Mouse (Mus musculus) thymus, postnatal 36 days (tissue): Measurements from ENCODE around the gene Olfr635.
"Not testable (repeated sequence)": the region's sequence is repeated elsewhere in the genome, so short reads cannot be mapped to it uniquely, and the experiment has no call there.

Source experiments
- DNase-seq, 2 experiments: peaks; one replicate each; pipeline ENCODE4 v3.0.0; 2022; ENCODE audit warnings: mixed read lengths in 2 of 2

Gene Olfr635

DNA sequence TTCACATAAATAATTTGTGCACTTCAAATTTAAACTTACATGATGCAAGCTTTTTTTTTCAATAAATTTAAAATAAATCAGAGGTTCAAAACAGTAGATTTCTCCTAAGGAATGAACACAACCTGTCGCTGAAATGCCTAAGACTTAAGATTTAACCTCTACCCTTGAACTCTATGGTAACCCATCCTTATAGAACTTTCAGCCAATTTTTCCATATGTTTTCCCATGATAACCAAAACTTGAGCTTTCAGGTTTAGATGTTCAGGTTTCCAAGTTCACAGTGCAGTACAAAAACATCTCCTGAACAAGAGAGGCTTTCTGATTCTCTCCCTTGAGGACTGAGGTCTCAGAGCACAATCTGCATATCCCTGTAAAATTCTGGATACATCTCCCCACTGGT is at the start of gene Olfr635:
Olfr635 (plus strand) TSS at position 301 of the 400 bp plus-strand sequence.
- DNase-seq, result no peak

DNA sequence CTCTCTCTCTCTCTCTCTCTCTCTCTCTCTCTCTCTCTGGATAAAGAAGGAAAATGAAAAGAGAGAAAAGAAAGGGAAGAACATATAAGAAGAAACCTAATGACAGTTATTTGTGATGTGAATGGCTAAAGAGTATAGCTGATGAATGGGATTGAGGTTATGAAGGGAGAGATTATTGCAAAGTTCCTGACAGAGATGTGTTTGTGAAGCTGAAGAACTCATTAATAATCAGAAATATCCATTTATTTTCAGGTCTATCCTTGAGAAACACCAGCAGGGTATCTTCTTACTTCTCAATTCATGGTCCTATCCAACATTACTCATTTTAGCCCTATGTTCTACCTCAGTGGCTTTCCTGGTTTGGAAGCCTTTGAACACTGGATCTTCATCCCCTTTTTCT is 42.4 kb upstream of the Olfr635 start, which contains the start of gene Olfr631:
Olfr631 (plus strand) TSS at position 301 of the 400 bp plus-strand sequence.
- DNase-seq, result no peak

DNA sequence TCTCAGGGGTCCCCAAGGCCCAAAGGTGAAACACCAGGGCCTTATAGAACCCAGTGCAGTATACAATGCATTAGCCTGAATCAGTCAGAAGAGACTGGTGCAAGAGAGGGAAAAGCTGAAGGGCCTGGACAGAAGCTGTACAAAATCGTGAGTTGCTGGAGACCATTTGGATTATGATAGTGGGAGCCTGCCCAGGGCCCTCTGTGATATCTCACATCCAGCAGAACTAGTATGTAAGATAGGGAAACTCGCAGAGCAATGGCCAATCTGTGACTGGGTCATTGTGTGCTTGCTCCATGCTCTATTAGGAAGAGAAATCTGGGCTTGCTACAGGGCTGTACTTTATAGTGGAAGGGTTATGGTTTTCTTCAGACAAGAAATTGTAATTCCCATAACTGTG is 36.7 kb upstream of the Olfr635 start, which contains the start of gene Olfr632:
Olfr632 (plus strand) TSS at position 84 of the 400 bp plus-strand sequence.
- DNase-seq, result no peak

DNA sequence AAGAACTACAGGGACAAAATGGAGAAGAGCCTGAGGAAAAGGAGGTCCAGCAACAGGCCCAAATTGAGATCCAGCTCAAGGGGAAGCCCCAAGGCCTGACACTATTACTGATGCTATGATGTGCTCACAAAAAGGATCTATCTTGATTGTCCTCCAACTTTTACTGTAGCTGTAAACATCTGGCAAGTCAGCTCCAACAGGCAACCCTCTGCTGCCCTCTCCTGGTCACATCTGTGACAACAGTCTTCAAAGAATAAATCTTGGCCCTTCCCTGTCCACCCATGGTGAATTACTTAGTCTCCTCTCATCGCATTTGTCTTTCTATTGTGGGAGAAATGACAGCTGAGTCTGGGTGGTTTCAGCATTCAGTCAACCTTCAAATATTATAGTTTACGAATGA is 28.2 kb upstream of the Olfr635 start:
- DNase-seq, result peak; percentile 8 to 20

DNA sequence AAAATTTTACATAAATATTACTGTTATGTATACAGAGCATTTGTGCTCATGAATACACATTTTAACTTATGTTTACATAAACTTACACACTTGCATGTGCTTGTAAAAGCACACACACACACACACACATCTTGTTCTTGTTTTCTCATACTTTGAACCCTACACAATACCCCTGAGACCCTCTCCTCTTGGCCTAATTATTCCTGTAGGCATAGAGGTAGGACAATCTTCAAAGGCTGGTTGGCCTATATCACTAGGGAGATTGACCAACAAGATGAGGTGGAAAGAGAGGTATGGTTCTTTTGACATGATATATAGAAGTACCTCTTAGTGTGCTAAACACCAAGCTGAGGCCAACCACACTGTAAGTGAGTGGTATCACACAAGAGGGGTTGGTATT is 26.8 kb upstream of the Olfr635 start, which contains the start of gene Olfr633:
Olfr633 (plus strand) TSS at position 301 of the 400 bp plus-strand sequence.
- DNase-seq, result no peak

DNA sequence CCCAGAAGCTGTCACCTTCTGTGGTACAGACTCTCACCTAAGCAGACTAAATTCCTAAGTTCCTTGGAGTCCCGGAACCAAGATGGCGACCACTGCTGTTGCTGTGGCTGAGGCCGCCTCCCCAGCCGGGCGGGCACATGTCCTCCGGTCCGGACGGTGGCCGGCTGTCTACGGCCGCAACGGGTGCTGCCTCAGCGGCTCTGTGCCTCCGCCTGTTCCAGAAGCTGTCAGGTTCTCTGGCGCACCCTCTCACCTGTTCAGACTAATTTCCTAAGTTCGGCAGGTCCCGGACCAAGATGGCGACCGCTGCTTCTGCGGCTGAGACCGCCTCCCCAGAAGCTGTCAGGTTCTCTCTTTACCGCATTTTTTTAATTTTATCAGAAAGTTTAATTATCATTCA is 4.1 kb upstream of the Olfr635 start:
- DNase-seq, result not testable (repeated sequence)

DNA sequence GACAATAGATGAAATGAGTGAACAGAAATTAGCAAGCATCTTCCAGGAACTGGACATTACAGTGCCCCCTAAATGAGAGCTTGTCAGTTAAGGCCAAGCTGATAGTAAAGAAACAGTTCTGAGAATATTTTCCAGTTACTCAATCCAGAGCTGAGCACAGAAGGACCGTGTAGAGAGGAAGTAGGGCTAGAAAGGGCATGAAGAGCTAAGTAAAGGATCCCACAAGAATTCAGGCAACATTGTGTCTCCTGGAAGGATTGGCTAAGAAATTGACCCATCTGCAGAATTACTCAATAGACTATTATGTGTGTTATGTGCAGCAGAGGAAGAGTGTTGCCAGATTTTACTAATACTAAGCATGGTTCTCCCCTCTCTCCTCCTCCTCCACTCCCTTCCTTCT is 830 bp downstream of the Olfr635 start:
- no peak for DNase-seq

DNA sequence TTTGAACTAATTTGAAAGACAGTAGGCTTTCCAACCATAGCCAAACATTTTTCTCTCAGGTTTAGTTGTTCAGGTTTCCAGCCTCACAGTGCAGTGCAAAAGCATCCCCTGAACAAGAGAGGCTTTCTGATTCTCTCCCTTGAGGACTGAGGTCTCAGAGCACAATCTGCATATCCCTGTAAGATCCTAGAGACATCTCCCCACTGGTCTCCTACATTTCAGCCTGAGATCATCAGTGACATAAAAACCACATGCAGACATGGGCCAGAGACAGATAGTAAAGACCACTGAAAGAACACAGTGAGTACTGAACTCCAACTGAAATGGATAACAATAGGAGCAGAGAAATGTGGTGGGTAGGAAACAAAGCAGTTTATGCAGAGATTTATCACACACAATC is 27.5 kb downstream of the Olfr635 start, which contains the start of gene Olfr638:
Olfr638 (plus strand) TSS at position 301 of the 400 bp plus-strand sequence.
- no peak for DNase-seq

DNA sequence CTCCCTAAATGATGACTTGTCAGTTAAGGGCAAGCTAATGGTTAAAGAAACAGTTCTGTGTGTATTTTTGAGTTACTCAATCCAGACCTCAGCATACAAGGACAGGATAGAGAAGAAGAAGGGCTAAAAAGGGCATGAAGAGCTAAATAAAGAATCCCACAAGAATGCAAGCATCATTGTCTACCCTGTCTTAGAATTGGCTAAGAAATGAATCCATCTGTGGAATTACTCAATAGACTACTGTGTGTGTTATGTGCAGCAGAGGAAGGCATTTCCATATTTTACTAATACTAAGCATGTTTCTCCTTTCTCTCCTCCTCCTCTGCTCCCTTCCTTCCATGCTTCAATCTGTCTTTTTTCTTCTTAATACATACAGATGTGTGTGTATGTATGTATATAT is 28.2 kb downstream of the Olfr635 start:
- DNase-seq, result no peak

DNA sequence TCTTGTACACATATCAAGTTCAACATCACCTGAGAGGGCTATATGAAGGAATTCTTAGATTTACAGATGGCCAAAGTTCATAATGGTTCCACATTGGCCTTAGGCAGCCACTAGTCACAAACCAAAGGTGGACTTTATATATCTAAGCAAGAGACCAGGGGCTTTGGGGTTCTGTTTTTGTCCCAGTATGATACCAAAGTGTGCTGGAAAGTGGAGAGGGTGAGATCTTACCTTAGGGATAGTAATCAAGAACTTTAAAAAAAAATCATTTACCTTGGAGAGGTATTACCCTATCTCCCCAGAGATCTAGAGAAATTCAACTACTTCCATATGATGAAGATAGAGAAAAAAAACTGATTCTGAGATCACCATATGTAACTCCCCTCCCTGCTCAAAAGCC is 46.3 kb downstream of the Olfr635 start, which contains the start of gene Olfr639:
Olfr639 (minus strand) TSS at position 101 of the 400 bp plus-strand sequence.
- no peak for DNase-seq

DNA sequence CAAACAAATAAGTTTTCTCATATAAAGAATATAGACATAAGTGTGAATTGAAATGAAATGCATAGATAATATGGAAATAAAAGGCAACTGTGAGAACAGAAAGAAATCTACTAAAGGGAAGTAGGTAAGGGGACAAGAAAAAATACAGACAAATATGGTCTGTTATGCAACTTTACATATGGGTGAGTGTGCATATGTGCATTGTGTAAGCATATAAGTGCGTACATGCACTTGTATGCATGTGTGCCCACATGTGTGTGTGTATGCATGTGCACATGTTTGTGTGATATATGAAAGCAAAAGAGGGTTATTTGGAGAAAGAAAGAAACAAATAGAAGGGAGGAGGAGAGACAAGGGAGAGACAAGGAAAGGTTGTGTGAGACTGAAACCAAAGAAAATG is 48.0 kb downstream of the Olfr635 start:
- DNase-seq, result no peak

DNA sequence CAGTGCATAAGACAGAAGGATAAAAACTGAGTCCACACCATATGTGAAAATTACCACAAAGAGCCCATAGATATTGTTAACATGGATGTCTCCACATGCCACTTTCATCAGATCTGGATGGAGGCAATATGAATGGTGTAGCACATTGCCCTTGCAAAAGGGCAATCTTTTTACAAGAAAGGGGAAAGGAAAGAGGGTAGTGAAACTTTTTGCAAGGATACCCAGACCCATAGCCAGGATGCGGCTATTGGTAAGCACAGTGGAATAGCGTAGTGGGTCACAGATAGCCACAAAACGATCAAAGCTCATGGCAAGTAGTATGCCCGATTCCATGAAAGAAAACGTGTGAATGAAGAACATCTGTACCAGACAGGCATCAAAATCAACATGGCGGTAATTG is 50.7 kb downstream of the Olfr635 start:
- DNase-seq, result no peak

DNA sequence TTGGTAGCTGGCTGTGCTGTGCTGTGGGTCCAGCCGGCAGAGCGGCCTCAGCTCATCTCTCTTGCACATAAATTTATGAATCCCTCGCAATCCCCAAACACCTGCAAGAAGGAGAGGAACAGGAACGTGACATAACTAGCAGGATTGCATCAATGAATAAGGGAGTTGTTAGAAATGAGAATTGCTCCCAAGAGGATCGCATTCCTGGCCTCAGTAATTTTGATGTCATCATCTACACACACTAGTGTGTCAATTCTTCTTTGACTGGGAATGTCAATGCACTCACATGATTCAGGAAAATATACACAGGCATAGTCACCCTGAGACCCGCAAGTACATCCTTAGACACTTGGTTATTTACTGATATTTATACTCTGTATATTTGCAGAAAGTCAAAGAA is 54.5 kb downstream of the Olfr635 start, which contains the start of gene Olfr640:
Olfr640 (minus strand) TSS at position 101 of the 400 bp plus-strand sequence.
- no peak for DNase-seq

DNA sequence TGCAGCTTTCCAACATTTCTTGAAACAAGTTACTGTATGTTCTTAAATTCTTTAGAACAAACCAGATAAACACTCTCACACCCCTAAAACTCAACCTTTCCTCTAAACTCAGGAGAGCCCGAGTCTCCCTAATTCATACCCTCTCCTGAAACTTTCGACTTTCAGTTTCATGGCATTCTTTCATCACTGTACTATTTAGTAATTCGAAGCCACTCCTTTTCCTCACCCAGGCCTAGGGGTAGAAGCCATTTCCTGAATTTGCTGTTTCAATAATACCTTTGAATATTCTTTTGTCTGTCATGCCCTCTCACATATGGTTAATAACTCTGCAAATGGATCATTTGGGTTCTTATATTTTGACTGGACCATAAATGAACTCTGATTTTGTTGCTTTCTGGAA is 56.0 kb downstream of the Olfr635 start:
- DNase-seq, result no peak

DNA sequence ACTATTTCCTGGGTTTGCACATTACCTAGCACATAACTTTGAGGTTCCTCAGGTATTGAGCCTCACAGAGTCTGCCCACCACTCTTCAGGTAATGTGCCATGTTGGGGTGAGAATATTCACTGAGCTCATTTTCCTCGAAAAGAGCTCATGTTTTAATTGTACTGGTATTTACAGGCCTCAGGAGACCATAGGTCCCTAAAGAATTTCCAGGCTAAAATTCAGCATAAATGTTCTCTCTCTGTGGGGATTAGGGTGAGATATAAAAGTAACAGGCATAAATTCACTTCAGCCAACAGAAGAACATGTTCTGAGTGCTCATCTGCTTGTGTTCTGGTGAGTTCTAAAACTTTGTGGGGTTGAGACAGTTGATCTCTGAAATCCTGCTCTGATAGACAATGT is 64.2 kb downstream of the Olfr635 start, which contains the start of gene Olfr641:
Olfr641 (plus strand) TSS at position 301 of the 400 bp plus-strand sequence.
- DNase-seq, result no peak
